Mouse (Mus musculus): Measurements from ENCODE around the gene Nudt22.
A peak's percentile ranks its signal among the peaks of the same experiment; 100 is the strongest.
"Not testable (repeated sequence)": the region's sequence is repeated elsewhere in the genome, so short reads cannot be mapped to it uniquely, and the experiment has no call there.

Nudt22 gene

GRCm38 (mm10) chr19:6995255-6995991 is 494 bp downstream of the Nudt22 start:
- DNase-seq (ENCODE audit: low spot score in 2 of 2), result no peak

GRCm38 (mm10) chr19:6994489-6994888 is 1.4 kb downstream of the Nudt22 start:
- no peak for DNase-seq (ENCODE audit: low spot score in 2 of 2)

GRCm38 (mm10) chr19:6994002-6994401 is 1.9 kb downstream of the Nudt22 start:
- DNase-seq (ENCODE audit: low spot score in 2 of 2), result no peak

- no peak for DNase-seq (ENCODE audit: low spot score in 2 of 2)
Observed at GRCm38 (mm10) chr19:6993011-6993770, 2.7 kb downstream of the Nudt22 start.

GRCm38 (mm10) chr19:6992011-6992858 is 3.7 kb downstream of the Nudt22 start, which contains the start of gene Dnajc4:
Dnajc4 (minus strand) TSS chr19:6992572.
- DNase-seq (ENCODE audit: low spot score in 2 of 2), result peak; percentile 88 to 97

GRCm38 (mm10) chr19:6991166-6991565 is 4.8 kb downstream of the Nudt22 start:
- DNase-seq (ENCODE audit: low spot score in 2 of 2), result not testable (repeated sequence)

- DNase-seq (ENCODE audit: low spot score in 2 of 2), result no peak
Observed at GRCm38 (mm10) chr19:6990712-6991111, 5.2 kb downstream of the Nudt22 start.

- DNase-seq (ENCODE audit: low spot score in 2 of 2), result peak in 1 of 2 experiments; percentile 66
Observed at GRCm38 (mm10) chr19:6989251-6989650, 6.7 kb downstream of the Nudt22 start.

- DNase-seq (ENCODE audit: low spot score in 2 of 2), result no peak
Observed at GRCm38 (mm10) chr19:6987904-6988285, 8.0 kb downstream of the Nudt22 start.

GRCm38 (mm10) chr19:6987061-6987903 is 8.6 kb downstream of the Nudt22 start, which contains the start of gene Vegfb:
Vegfb (minus strand) TSS chr19:6987651.
- peak; percentile 53 to 60 for DNase-seq (ENCODE audit: low spot score in 2 of 2)

GRCm38 (mm10) chr19:6985951-6986708 is 9.8 kb downstream of the Nudt22 start:
- DNase-seq (ENCODE audit: low spot score in 2 of 2), result no peak

- DNase-seq (ENCODE audit: low spot score in 2 of 2), result no peak
Observed at GRCm38 (mm10) chr19:6985300-6985699, 10.6 kb downstream of the Nudt22 start.

GRCm38 (mm10) chr19:6983621-6984020 is 12.3 kb downstream of the Nudt22 start:
- DNase-seq (ENCODE audit: low spot score in 2 of 2), result no peak

- DNase-seq (ENCODE audit: low spot score in 2 of 2), result no peak
Observed at GRCm38 (mm10) chr19:6981465-6981864, 14.5 kb downstream of the Nudt22 start.

- DNase-seq (ENCODE audit: low spot score in 2 of 2), result peak; percentile 98
Observed at GRCm38 (mm10) chr19:6980381-6981093, 15.4 kb downstream of the Nudt22 start, which contains the start of gene Fkbp2. Fkbp2 (minus strand) TSS chr19:6980501.

- DNase-seq (ENCODE audit: low spot score in 2 of 2), result peak; percentile 99 to 100
Observed at GRCm38 (mm10) chr19:6979486-6980380, 16.2 kb downstream of the Nudt22 start.

GRCm38 (mm10) chr19:6979001-6979479 is 16.9 kb downstream of the Nudt22 start:
- DNase-seq (ENCODE audit: low spot score in 2 of 2), result no peak

GRCm38 (mm10) chr19:6978639-6978974 is 17.3 kb downstream of the Nudt22 start:
- DNase-seq (ENCODE audit: low spot score in 2 of 2), result no peak
